Mouse (Mus musculus): ENCODE data around the gene Foxred2.
A peak's percentile ranks its signal among the peaks of the same experiment; 100 is the strongest.

DNA sequence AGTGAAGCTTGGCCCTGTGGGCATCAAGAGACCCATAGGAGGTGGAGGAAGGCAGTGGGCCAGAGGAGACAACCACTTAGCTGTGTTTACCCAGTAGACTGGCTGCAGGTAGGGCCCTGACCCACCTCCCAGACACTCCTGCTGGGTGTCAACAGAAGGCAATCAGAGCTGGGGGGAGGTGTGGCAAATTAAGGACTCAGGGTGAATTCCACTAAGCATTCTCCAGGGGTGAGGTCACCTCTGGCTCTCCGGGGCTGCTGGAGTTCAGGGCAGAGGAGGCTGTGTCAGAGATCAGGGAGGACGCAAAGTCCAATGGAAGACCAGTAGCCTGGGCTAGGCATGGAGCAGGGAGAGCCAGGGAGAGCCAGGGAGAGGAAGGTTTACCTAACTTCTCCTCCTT lies 45.5 kb downstream of the Foxred2 start:
- TF ChIP-seq POLR2A (IDR thresholded peaks at IDR 0.05; ENCODE audit: low read depth, low read length) = 0 out of 2 replicates have a peak, but pooled peaks have one; percentile 38
- TF ChIP-seq CTCF (IDR thresholded peaks at IDR 0.05; ENCODE audit: extremely low read depth, insufficient read length, insufficient replicate concordance, low read depth, low read length) = no peak

All from small intestine, adult 2 months (tissue).